ENCODE assay signal across 8 mouse cellular contexts in the genomic region with DNA sequence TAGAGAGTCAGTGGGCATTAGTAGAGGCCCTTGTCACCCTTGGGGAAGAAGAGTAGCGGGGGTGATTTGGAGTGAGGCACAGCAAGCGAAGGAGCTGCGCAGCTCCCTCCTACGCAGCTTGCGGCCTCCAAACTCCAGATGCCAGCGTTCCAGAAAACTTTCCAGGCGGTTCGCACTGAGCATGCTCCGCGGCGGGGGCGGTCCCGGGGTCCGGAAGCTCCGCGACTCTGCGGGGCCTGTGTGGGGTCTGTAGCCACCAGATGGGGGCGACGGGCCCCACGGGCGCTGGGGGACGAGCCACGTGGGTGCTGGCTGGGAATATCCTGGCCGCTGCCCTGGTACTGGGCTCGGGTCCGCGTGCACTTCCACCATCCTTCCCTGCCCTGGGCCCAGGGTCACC. TPM values are rescaled to one million over a fixed set of nuclear protein-coding genes. Genes with fewer than 3 reads are reported as not detected.
DNase-seq lines count a peak whose midpoint lies in the region; ATAC-seq and TF ChIP-seq lines count a peak whose summit lies in the region.

A gene (plus strand): TSS at position 212 of the 400 bp plus-strand sequence.

- H3K4me1 ChIP-seq in cerebellum, adult 2 months (ENCODE audit: control insufficient read depth, insufficient read depth, low read length): no peaks in the 10 kb centered on the region
- peaks cover 10% of the 10 kb centered on the region for H3K4me1 ChIP-seq in embryonic fibroblast, embryonic 13.5 days (ENCODE audit: control insufficient read depth, insufficient read depth, low read length)
- peaks cover 60% of the 10 kb centered on the region for H3K4me1 ChIP-seq in limb, embryonic 10.5 days
- peaks cover 39% of the 10 kb centered on the region for H3K4me1 ChIP-seq in midbrain, embryonic 13.5 days (replicated peaks)
- peaks cover 26% of the 10 kb centered on the region for H3K4me1 ChIP-seq in stomach, embryonic 15.5 days

- WGBS in cerebellum, adult 2 months: 2% methylated on average over 27 of the region's 27 CpGs
- WGBS in limb, embryonic 10.5 days: under 1% methylated on average over 27 of the region's 27 CpGs
- WGBS in midbrain, embryonic 13.5 days: under 1% methylated on average over 27 of the region's 27 CpGs
- 1% methylated on average over 27 of the region's 27 CpGs for WGBS in stomach, embryonic 15.5 days

- no peak within 1 kb of the TSS for H3K27ac ChIP-seq in cerebellum, adult 2 months (ENCODE audit: insufficient read depth, low read length)
- H3K27ac ChIP-seq in embryonic fibroblast, embryonic 13.5 days (ENCODE audit: insufficient read depth, low read length): peak within 1 kb of the TSS; percentile 91
- H3K27ac ChIP-seq in limb, embryonic 10.5 days: peak within 1 kb of the TSS; percentile 91
- no peak within 1 kb of the TSS for H3K27ac ChIP-seq in midbrain, embryonic 13.5 days
- H3K27ac ChIP-seq in stomach, embryonic 15.5 days: peak within 1 kb of the TSS; percentile 65

- no peak for TF ChIP-seq CTCF in cerebellum, adult 2 months (IDR thresholded peaks at IDR 0.05; ENCODE audit: borderline replicate concordance, insufficient read depth, low read depth, low read length)
- no peak for TF ChIP-seq CTCF in embryonic fibroblast, embryonic 13.5 days (IDR thresholded peaks at IDR 0.05; ENCODE audit: borderline replicate concordance, insufficient read depth, low read length)

- no peaks in the 10 kb centered on the region for H3K9me3 ChIP-seq in limb, embryonic 10.5 days (replicated peaks)
- no peaks in the 10 kb centered on the region for H3K9me3 ChIP-seq in midbrain, embryonic 13.5 days
- no peaks in the 10 kb centered on the region for H3K9me3 ChIP-seq in stomach, embryonic 15.5 days

- H3K9ac ChIP-seq in midbrain, embryonic 13.5 days (replicated peaks): peak within 1 kb of the TSS; percentile 71
- H3K9ac ChIP-seq in stomach, embryonic 15.5 days: peak within 1 kb of the TSS; percentile 56

- no peak for TF ChIP-seq POLR2A in cerebellum, adult 2 months (IDR thresholded peaks at IDR 0.05; ENCODE audit: borderline replicate concordance, insufficient read depth, low read length)
- peak; percentile 85 for TF ChIP-seq POLR2A in embryonic fibroblast, embryonic 13.5 days (IDR thresholded peaks at IDR 0.05; ENCODE audit: low read depth, low read length)

- peak; percentile 73 for ATAC-seq in midbrain, embryonic 13.5 days
- ATAC-seq in stomach, embryonic 15.5 days (ENCODE audit: insufficient read depth, low FRiP score, low read depth): peak; percentile 82

- H3K27me3 ChIP-seq in cerebellum, adult 2 months (ENCODE audit: control insufficient read depth, insufficient read depth, low read length): no peaks in the 10 kb centered on the region; the same call in 1 of the 2 replicates
- H3K27me3 ChIP-seq in limb, embryonic 10.5 days (ENCODE audit: low read depth, poor library complexity, severe bottlenecking): no peaks in the 10 kb centered on the region
- peaks cover 10% of the 10 kb centered on the region; the same call in 1 of the 2 replicates for H3K27me3 ChIP-seq in midbrain, embryonic 13.5 days
- H3K27me3 ChIP-seq in stomach, embryonic 15.5 days (replicated peaks): no peaks in the 10 kb centered on the region

- H3K4me2 ChIP-seq in midbrain, embryonic 13.5 days (replicated peaks): peak within 1 kb of the TSS; percentile 99
- peak within 1 kb of the TSS; percentile 89 for H3K4me2 ChIP-seq in stomach, embryonic 15.5 days

- peaks cover 25% of the 10 kb centered on the region for H3K36me3 ChIP-seq in limb, embryonic 10.5 days
- no peaks in the 10 kb centered on the region for H3K36me3 ChIP-seq in midbrain, embryonic 13.5 days
- no peaks in the 10 kb centered on the region for H3K36me3 ChIP-seq in stomach, embryonic 15.5 days

- peak; percentile 14 to 24 for DNase-seq in cerebellum, adult 2 months
- no peak for DNase-seq in cerebellum, adult 11-12 months
- DNase-seq in heart, adult 9 months (ENCODE audit: low spot score in 2 of 2): peak; percentile 69 to 71
- DNase-seq in kidney, adult 9 months: peak; percentile 73
- DNase-seq in limb, embryonic 10.5 days (ENCODE audit: low spot score): peak; percentile 89

- no peak within 1 kb of the TSS for H3K4me3 ChIP-seq in cerebellum, adult 2 months (replicated peaks; ENCODE audit: insufficient read depth, low read depth, low read length)
- H3K4me3 ChIP-seq in embryonic fibroblast, embryonic 13.5 days (ENCODE audit: insufficient read depth, low read length): peak within 1 kb of the TSS; percentile 75
- H3K4me3 ChIP-seq in limb, embryonic 10.5 days: peak within 1 kb of the TSS; percentile 65
- peak within 1 kb of the TSS; percentile 50 for H3K4me3 ChIP-seq in midbrain, embryonic 13.5 days (replicated peaks)
- peak within 1 kb of the TSS; percentile 73 for H3K4me3 ChIP-seq in stomach, embryonic 15.5 days (replicated peaks)

RNA-seq across cellular contexts. Expression of the gene that starts here (rescaled TPM):
- polyA plus RNA-seq in cerebellum, adult 2 months (2012; rRNA removed): 4.9 and 5.0 TPM in 2 replicates
- polyA plus RNA-seq in embryonic fibroblast, embryonic 13.5 days (2011; ENCODE audit: insufficient read length, low read depth, missing spikeins): 32.8 and 36.6 TPM in 2 replicates
- 23.4 and 24.5 TPM in 2 replicates for polyA plus RNA-seq in limb, embryonic 10.5 days (2016; fragmentation: Nextera tagmentation; extraction: Ambion mirVana)
- polyA plus RNA-seq in midbrain, embryonic 13.5 days (2015; fragmentation: Nextera tagmentation; extraction: Ambion mirVana): 6.2 and 7.5 TPM in 2 replicates
- 13.5 and 14.2 TPM in 2 replicates for polyA plus RNA-seq in stomach, embryonic 15.5 days (2015; fragmentation: Nextera tagmentation; extraction: Ambion mirVana)

Comparison
In these comparisons a context has a peak if more than half of its experiments do, and no peak if none do; other contexts are left out.
1. H3K27ac ChIP-seq: peak in embryonic fibroblast, embryonic 13.5 days (single experiment), limb, embryonic 10.5 days (single experiment) and stomach, embryonic 15.5 days (single experiment); none in cerebellum, adult 2 months (single experiment) and midbrain, embryonic 13.5 days (single experiment).